Mouse (Mus musculus) intestine, embryonic 14.5 days (tissue): ENCODE results near the gene Mrpl42. TPM values are rescaled to one million over a fixed set of nuclear protein-coding genes. Genes with fewer than 3 reads are reported as not detected.
A peak's percentile ranks its signal among the peaks of the same experiment; 100 is the strongest.

Source experiments
- ATAC-seq: fragments of 200-750 bp; cut with Nextera tagmentation; replicated peaks from 2 replicates; pipeline ENCODE4 v1.8.0; 2017; ENCODE audit warnings: low read depth, moderate number of reproducible peaks, moderate TSS enrichment, moderate library complexity; ENCODE audit not compliant: low FRiP score, low TSS enrichment
- DNase-seq: peaks from one replicate; pipeline ENCODE4 v3.0.0-alpha.2; 2018; ENCODE audit warnings: low spot score
- H3K27ac ChIP-seq: fragments of 300-500 bp; sonication (generic); 2 replicates; pipeline ENCODE4 v1.5.1; 2014; ENCODE audit warnings: low read depth, mild to moderate bottlenecking, control low read depth
- H3K27me3 ChIP-seq: fragments of 300-500 bp; sonication (generic); replicated peaks from 2 replicates; pipeline ENCODE4 v1.6.1; 2014; ENCODE audit warnings: low read length, control low read depth; ENCODE audit not compliant: control insufficient read depth, insufficient read depth
- H3K36me3 ChIP-seq: fragments of 300-500 bp; sonication (generic); 2 replicates; pipeline ENCODE4 v1.6.1; 2014; ENCODE audit warnings: low read length, control low read depth; ENCODE audit not compliant: control insufficient read depth, insufficient read depth
- H3K4me1 ChIP-seq: fragments of 300-500 bp; sonication (generic); replicated peaks from 2 replicates; pipeline ENCODE4 v1.6.1; 2014; ENCODE audit warnings: low read length, control low read depth, mixed read lengths; ENCODE audit not compliant: control insufficient read depth, insufficient read depth
- H3K4me2 ChIP-seq: fragments of 300-500 bp; sonication (generic); 2 replicates; pipeline ENCODE4 v1.6.1; 2014; ENCODE audit warnings: low read length
- H3K4me3 ChIP-seq: fragments of 300-500 bp; sonication (generic); 2 replicates; pipeline ENCODE4 v1.5.1; 2014; ENCODE audit warnings: low read depth, low read length, control low read depth, mixed read lengths
- H3K9ac ChIP-seq: fragments of 300-500 bp; sonication (generic); 2 replicates; pipeline ENCODE4 v1.6.1; 2014; ENCODE audit warnings: mild to moderate bottlenecking, low read length
- H3K9me3 ChIP-seq: fragments of 300-500 bp; sonication (generic); 2 replicates; pipeline ENCODE4 v1.6.1; 2016; ENCODE audit warnings: low read length, control low read depth; ENCODE audit not compliant: control insufficient read depth
- WGBS: fragments of 180-500 bp; shearing (Covaris S2); extraction: QIAGEN DNeasy Blood & Tissue Kit; methylation state at CpG from one replicate; pipeline ENCODE4 v1.1.7; 2014; 5-methylcytosine and 5-hydroxymethylcytosine counted together
- polyA plus RNA-seq: library from polyadenylated mRNA; unstranded; fragments of >200 nt; fragmentation: Nextera tagmentation; extraction: Ambion mirVana; gene quantifications from 2 replicates; pipeline ENCODE4 v1.2.1, GENCODE M21; 2014

The Mrpl42 gene
- polyA plus RNA-seq, 1 experiment from 2014 or later, result 384 TPM

- Histone ChIP-seq H3K27ac (no peak overlapping the region), H3K9ac (no peak overlapping the region), H3K9me3 (no peaks in the 10 kb centered on the region), H3K27me3 (no peaks in the 10 kb centered on the region), H3K4me3 (no peak overlapping the region), H3K4me2 (no peak overlapping the region), H3K4me1 (0 out of 2 replicates have a peak, but pooled peaks cover 4% of the 10 kb centered on the region), H3K36me3 (no peaks in the 10 kb centered on the region)
- ATAC-seq (no peak), DNase-seq (no peak)
- WGBS, result 71% methylated on average over 3 of the region's 3 CpGs
These were observed 7.5 kb upstream of the Mrpl42 start for GRCm38 (mm10) chr10:95509263-95509662.

GRCm38 (mm10) chr10:95508793-95509192 is 7.1 kb upstream of the Mrpl42 start:
- ATAC-seq, result no peak

GRCm38 (mm10) chr10:95508126-95508525 is 6.4 kb upstream of the Mrpl42 start:
- Histone ChIP-seq H3K27me3 (no peaks in the 10 kb centered on the region), H3K27ac (no peak overlapping the region), H3K4me2 (no peak overlapping the region), H3K4me3 (no peak overlapping the region), H3K36me3 (no peaks in the 10 kb centered on the region), H3K4me1 (no peaks in the 10 kb centered on the region), H3K9me3 (no peaks in the 10 kb centered on the region), H3K9ac (no peak overlapping the region)
- no peak for ATAC-seq
- no peak for DNase-seq
- 84% methylated on average over 8 of the region's 8 CpGs for WGBS

More at GRCm38 (mm10) chr10:95508793-95509192, 7.1 kb upstream of the Mrpl42 start:
- H3K27me3 ChIP-seq, result no peaks in the 10 kb centered on the region
- H3K4me1 ChIP-seq, result no peaks in the 10 kb centered on the region
- H3K36me3 ChIP-seq, result no peaks in the 10 kb centered on the region
- no peak overlapping the region for H3K4me2 ChIP-seq
- no peak overlapping the region for H3K4me3 ChIP-seq
- H3K9ac ChIP-seq, result no peak overlapping the region
- H3K9me3 ChIP-seq, result no peaks in the 10 kb centered on the region
- no peak for DNase-seq
- H3K27ac ChIP-seq, result no peak overlapping the region
- 77% methylated on average over 6 of the region's 6 CpGs for WGBS

GRCm38 (mm10) chr10:95504341-95504740 is 2.6 kb upstream of the Mrpl42 start:
- no peak overlapping the region for H3K27ac ChIP-seq
- H3K4me2 ChIP-seq, result no peak overlapping the region
- peaks cover 12% of the 10 kb centered on the region for H3K4me1 ChIP-seq
- 25% methylated on average over 1 of the region's 1 CpGs for WGBS
- no peak overlapping the region for H3K9ac ChIP-seq
- no peaks in the 10 kb centered on the region for H3K36me3 ChIP-seq
- H3K27me3 ChIP-seq, result no peaks in the 10 kb centered on the region
- no peaks in the 10 kb centered on the region for H3K9me3 ChIP-seq
- H3K4me3 ChIP-seq, result no peak overlapping the region
- no peak for DNase-seq
- ATAC-seq, result no peak

- H3K9me3 ChIP-seq, result no peaks in the 10 kb centered on the region
- H3K9ac ChIP-seq, result no peak overlapping the region
- no peak overlapping the region for H3K27ac ChIP-seq
- ATAC-seq, result no peak
- H3K27me3 ChIP-seq, result no peaks in the 10 kb centered on the region
- no peaks in the 10 kb centered on the region for H3K36me3 ChIP-seq
- peaks cover 12% of the 10 kb centered on the region for H3K4me1 ChIP-seq
- H3K4me3 ChIP-seq, result no peak overlapping the region
- no peak for DNase-seq
- WGBS, result 85% methylated on average over 14 of the region's 14 CpGs
- no peak overlapping the region for H3K4me2 ChIP-seq
These were observed 1.9 kb upstream of the Mrpl42 start for GRCm38 (mm10) chr10:95503443-95504235.

- Histone ChIP-seq H3K9me3 (no peaks in the 10 kb centered on the region), H3K9ac (peak overlapping the region; percentile 89), H3K27ac (peak overlapping the region; percentile 79), H3K4me3 (peak overlapping the region; percentile 94), H3K27me3 (no peaks in the 10 kb centered on the region), H3K4me1 (peaks cover 12% of the 10 kb centered on the region), H3K36me3 (peaks cover 17% of the 10 kb centered on the region), H3K4me2 (peak overlapping the region; percentile 75)
- ATAC-seq (no peak), DNase-seq (no peak)
- 3% methylated on average over 7 of the region's 7 CpGs for WGBS
These were observed 707 bp downstream of the Mrpl42 start for GRCm38 (mm10) chr10:95501033-95501432.

GRCm38 (mm10) chr10:95494268-95494667 is 7.5 kb downstream of the Mrpl42 start:
- H3K27me3 ChIP-seq, result no peaks in the 10 kb centered on the region

GRCm38 (mm10) chr10:95489653-95490052 is 12.1 kb downstream of the Mrpl42 start:
- no peak overlapping the region for H3K27ac ChIP-seq
- no peaks in the 10 kb centered on the region for H3K27me3 ChIP-seq
- no peak overlapping the region for H3K4me2 ChIP-seq
- no peaks in the 10 kb centered on the region for H3K9me3 ChIP-seq
- H3K4me3 ChIP-seq, result no peak overlapping the region
- no peak for DNase-seq
- WGBS, result 75% methylated on average over 2 of the region's 2 CpGs
- H3K4me1 ChIP-seq, result no peaks in the 10 kb centered on the region
- peaks cover 93% of the 10 kb centered on the region for H3K36me3 ChIP-seq
- no peak overlapping the region for H3K9ac ChIP-seq
- ATAC-seq, result no peak

More at GRCm38 (mm10) chr10:95494268-95494667, 7.5 kb downstream of the Mrpl42 start:
- Histone ChIP-seq H3K4me1 (no peaks in the 10 kb centered on the region), H3K9me3 (no peaks in the 10 kb centered on the region), H3K4me2 (no peak overlapping the region), H3K27ac (no peak overlapping the region), H3K36me3 (peaks cover 81% of the 10 kb centered on the region), H3K4me3 (no peak overlapping the region), H3K9ac (no peak overlapping the region)
- ATAC-seq, result no peak
- DNase-seq, result no peak
- WGBS, result 93% methylated on average over 5 of the region's 5 CpGs

- ATAC-seq (no peak), DNase-seq (no peak)
- Histone ChIP-seq H3K4me3 (no peak overlapping the region), H3K4me1 (no peaks in the 10 kb centered on the region), H3K27me3 (no peaks in the 10 kb centered on the region), H3K9ac (no peak overlapping the region), H3K4me2 (no peak overlapping the region), H3K36me3 (peaks cover 16% of the 10 kb centered on the region), H3K27ac (no peak overlapping the region), H3K9me3 (no peaks in the 10 kb centered on the region)
- WGBS, result 81% methylated on average over 11 of the region's 11 CpGs
These were observed 24.2 kb downstream of the Mrpl42 start for GRCm38 (mm10) chr10:95477516-95477915.
